Mouse (Mus musculus) hindbrain, embryonic 11.5 days (tissue): ENCODE measurements around the gene Slc7a11. TPM values are rescaled to one million over a fixed set of nuclear protein-coding genes. Genes with fewer than 3 reads are reported as not detected.

ENCODE experiments used
- ATAC-seq: fragments of 200-750 bp; cut with Nextera tagmentation; 2 replicates; pipeline ENCODE4 v1.8.0; 2017; ENCODE audit warnings: mild to moderate bottlenecking, moderate TSS enrichment, moderate library complexity; ENCODE audit not compliant: low FRiP score
- DNase-seq: peaks from one replicate; pipeline ENCODE4 v3.0.0-alpha.2; 2015; ENCODE audit warnings: low spot score
- H3K27ac ChIP-seq: fragments of 300-500 bp; sonication (generic); 2 replicates; pipeline ENCODE4 v1.5.1; 2014; ENCODE audit warnings: mild to moderate bottlenecking, low read depth, low read length
- H3K27me3 ChIP-seq: fragments of 300-500 bp; sonication (generic); 2 replicates; pipeline ENCODE4 v1.6.1; 2014; ENCODE audit warnings: mild to moderate bottlenecking, low read length, moderate library complexity, mixed read lengths; ENCODE audit not compliant: control insufficient read depth, insufficient read depth
- H3K36me3 ChIP-seq: fragments of 300-500 bp; sonication (generic); 2 replicates; pipeline ENCODE4 v1.6.1; 2014; ENCODE audit warnings: mild to moderate bottlenecking, low read length, moderate library complexity, mixed read lengths; ENCODE audit not compliant: control insufficient read depth, insufficient read depth
- H3K4me1 ChIP-seq: fragments of 300-500 bp; sonication (generic); replicated peaks from 2 replicates; pipeline ENCODE4 v1.6.1; 2014; ENCODE audit warnings: low read length, mixed read lengths; ENCODE audit not compliant: control insufficient read depth, insufficient read depth
- H3K4me2 ChIP-seq: fragments of 300-500 bp; sonication (generic); replicated peaks from 2 replicates; pipeline ENCODE4 v1.6.1; 2014; ENCODE audit warnings: mild to moderate bottlenecking, low read depth, low read length
- H3K4me3 ChIP-seq: fragments of 300-500 bp; sonication (generic); 2 replicates; pipeline ENCODE4 v1.5.1; 2014; ENCODE audit warnings: low read depth, low read length
- H3K9ac ChIP-seq: fragments of 300-500 bp; sonication (generic); 2 replicates; pipeline ENCODE4 v1.6.1; 2014; ENCODE audit warnings: low read depth, low read length
- H3K9me3 ChIP-seq: fragments of 300-500 bp; sonication (generic); 2 replicates; pipeline ENCODE4 v1.6.1; 2016; ENCODE audit warnings: low read length; ENCODE audit not compliant: control insufficient read depth
- WGBS: fragments of 180-500 bp; shearing (Covaris S2); extraction: QIAGEN DNeasy Blood & Tissue Kit; methylation state at CpG from one replicate; pipeline ENCODE4 v1.1.7; 2014; 5-methylcytosine and 5-hydroxymethylcytosine counted together
- polyA plus RNA-seq: library from polyadenylated mRNA; unstranded; fragments of >200 nt; fragmentation: Nextera tagmentation; extraction: Ambion mirVana; gene quantifications from 2 replicates; pipeline ENCODE4 v1.2.1, GENCODE M21; 2014

Slc7a11 gene
- polyA plus RNA-seq, 1 experiment from 2014 or later = 0.26 TPM

DNA sequence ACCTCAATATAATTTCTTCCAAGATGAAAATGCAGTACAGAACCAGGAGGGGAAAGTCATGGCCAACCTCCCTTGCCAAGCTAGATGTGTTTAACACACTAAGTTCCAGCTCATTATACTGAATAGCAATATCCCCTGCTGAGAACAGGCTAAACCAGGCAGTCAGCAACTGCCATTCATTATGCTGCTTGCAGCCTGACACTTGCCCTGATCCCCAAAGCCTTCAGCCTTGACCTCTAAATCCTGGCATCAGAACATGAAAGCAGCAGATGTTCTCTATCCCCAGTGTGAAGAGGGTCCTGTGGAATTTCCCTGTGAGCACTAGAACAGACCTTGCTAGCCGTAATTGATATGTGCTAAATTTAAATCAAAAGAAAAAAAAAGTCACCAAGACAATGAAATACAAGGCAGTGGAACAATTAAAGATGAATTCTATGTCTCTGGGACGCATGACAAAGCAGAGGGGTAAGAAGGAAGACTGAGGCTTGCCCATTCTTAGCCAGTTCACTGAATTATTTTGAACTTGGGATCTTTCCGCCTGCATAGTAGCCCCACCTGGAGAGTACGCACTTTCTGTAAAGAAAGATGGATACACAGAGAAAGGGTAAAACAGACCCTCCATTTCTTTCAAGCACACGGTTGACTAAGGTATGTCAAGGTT, 56.7 kb downstream of the Slc7a11 start:
- Histone ChIP-seq H3K27ac (no peak overlapping the region), H3K4me3 (no peak overlapping the region), H3K4me1 (0 out of 2 replicates have a peak, but pooled peaks cover 3% of the 10 kb centered on the region), H3K4me2 (no peak overlapping the region), H3K9ac (no peak overlapping the region), H3K27me3 (no peaks in the 10 kb centered on the region), H3K36me3 (no peaks in the 10 kb centered on the region), H3K9me3 (no peaks in the 10 kb centered on the region)
- ATAC-seq (peak; percentile 62), DNase-seq (peak; percentile 33)
- WGBS = 54% methylated on average over 5 of the region's 5 CpGs

DNA sequence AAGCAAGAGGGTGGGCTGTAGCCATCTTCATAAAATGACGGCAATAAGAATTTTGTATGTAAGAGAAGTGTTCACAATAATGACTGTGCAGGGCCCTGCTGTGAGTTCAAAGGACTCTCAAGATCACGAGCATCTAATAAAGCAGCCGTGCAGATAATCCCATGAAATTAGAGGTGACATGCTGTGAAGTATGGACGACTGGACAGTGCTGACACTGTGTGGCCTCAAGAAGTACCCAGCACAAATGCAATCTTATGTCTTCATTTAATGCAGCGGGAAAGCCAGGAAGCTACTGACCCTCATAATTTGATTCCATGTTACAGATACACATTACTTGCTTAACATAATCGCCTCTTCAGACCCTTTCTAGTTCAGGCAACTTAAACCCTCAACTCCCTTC, 57.3 kb downstream of the Slc7a11 start:
- Histone ChIP-seq H3K27ac (no peak overlapping the region), H3K4me2 (no peak overlapping the region), H3K36me3 (no peaks in the 10 kb centered on the region), H3K4me3 (no peak overlapping the region), H3K9me3 (no peaks in the 10 kb centered on the region), H3K4me1 (0 out of 2 replicates have a peak, but pooled peaks cover 3% of the 10 kb centered on the region), H3K27me3 (no peaks in the 10 kb centered on the region), H3K9ac (no peak overlapping the region)
- DNase-seq (no peak), ATAC-seq (no peak)
- 42% methylated on average over 6 of the region's 6 CpGs for WGBS

DNA sequence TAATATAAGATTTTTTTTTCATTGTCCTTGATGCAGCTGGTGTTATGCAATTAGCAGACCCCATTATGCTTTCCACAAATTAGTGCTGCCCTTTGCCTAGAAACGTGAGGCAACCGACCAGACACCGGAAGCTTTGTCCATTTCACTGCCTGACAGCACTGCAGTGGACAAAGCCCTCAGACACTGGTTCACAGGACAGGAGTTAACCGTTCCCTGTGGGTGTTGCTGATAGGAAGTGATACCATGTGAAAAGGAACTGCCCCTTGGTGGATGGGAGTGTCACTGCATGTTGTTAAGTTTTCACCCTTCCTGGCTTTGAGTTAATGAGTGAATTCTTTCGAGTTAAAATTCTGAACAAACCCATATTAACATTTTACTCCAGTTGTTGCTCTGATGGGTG, 60.7 kb downstream of the Slc7a11 start:
- Histone ChIP-seq H3K4me2 (no peak overlapping the region), H3K9ac (no peak overlapping the region), H3K4me1 (0 out of 2 replicates have a peak, but pooled peaks cover 3% of the 10 kb centered on the region), H3K36me3 (no peaks in the 10 kb centered on the region), H3K27me3 (no peaks in the 10 kb centered on the region), H3K9me3 (no peaks in the 10 kb centered on the region), H3K27ac (no peak overlapping the region), H3K4me3 (no peak overlapping the region)
- ATAC-seq (peak; percentile 45; the same call in 1 of the 2 replicates), DNase-seq (peak; percentile 35)
- 32% methylated on average over 5 of the region's 5 CpGs for WGBS

DNA sequence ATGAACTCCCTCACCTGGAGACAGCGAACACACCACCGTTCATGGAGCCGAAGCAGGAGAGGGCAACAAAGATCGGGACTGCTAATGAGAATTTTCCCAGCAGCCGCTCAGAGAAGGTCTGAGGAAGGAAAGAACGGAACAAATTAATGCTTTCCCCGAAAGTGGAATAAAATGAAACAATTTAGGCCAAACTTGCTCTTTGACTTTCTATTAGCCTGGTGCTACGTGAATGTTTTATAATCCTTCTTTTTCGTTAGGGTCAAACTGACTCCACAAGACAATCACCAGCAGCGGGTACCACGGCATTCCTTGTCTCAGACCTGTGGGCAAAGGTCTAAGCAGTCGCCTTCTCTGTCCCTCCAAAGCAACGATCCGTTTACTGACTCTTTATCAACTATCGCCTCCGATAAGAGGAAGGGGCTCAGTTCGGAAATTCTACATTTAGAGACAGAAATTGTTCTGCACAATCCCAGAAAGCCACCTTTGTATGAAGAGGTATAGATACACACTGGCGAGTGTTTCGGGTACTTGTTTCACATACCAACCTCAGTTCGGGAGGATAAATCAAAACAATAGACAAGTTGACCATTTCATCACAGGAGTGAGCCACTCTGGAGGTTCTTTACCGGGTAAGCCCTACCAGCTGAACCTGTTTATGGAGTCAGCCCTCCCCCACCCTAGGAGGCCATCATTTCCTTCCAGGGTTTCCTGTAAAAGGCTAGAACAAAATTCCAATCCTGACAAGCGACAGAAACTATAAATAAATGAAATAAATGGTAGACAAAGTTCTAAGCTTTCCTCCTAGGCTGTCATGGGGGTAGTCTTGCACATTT, 61.3 kb downstream of the Slc7a11 start:
- ATAC-seq (peak; percentile 56; the same call in 1 of the 2 replicates), DNase-seq (peak; percentile 45)
- Histone ChIP-seq H3K9me3 (no peaks in the 10 kb centered on the region), H3K4me2 (no peak overlapping the region; the same call in 1 of the 2 replicates), H3K4me1 (0 out of 2 replicates have a peak, but pooled peaks cover 3% of the 10 kb centered on the region), H3K9ac (no peak overlapping the region), H3K27me3 (no peaks in the 10 kb centered on the region), H3K36me3 (no peaks in the 10 kb centered on the region), H3K27ac (no peak overlapping the region), H3K4me3 (peak overlapping the region; percentile 25)
- 45% methylated on average over 22 of the region's 22 CpGs for WGBS

DNA sequence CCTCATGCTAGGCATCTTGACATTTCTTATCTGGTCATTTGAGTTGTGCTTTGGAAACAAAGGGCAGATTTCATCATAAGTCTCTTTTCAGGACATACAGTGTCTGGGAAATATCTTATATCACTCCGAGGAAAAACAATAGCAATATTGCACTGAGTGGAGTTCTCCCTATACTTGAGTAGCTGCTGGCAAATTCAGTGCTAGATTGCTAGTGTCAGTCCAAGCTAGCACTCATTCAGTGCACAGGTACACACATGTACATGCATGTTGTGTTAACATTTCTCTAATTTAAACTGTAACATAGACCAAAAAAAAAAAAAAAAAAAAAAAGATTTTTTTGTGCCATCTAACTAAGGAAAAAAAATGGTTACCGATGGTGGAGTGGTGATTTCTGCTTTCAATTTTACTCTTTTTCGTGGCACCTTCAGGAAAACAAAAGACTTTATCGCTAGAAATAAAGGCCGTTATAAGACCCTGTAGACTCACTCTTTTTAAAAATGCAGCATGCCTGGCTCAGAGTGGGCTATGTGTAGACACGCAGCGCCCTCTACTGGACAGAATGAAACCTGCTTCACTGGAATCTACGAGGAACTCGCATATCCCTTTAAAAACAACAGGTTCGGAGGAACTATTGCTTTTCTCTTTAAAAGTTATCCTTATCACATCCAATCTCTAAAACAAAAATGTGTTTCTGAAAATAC, 62.1 kb downstream of the Slc7a11 start:
- Histone ChIP-seq H3K9me3 (no peaks in the 10 kb centered on the region), H3K4me3 (peak overlapping the region; percentile 25), H3K27ac (no peak overlapping the region), H3K9ac (no peak overlapping the region), H3K27me3 (no peaks in the 10 kb centered on the region), H3K36me3 (no peaks in the 10 kb centered on the region), H3K4me2 (no peak overlapping the region; the same call in 1 of the 2 replicates), H3K4me1 (no peaks in the 10 kb centered on the region)
- WGBS = 20% methylated on average over 10 of the region's 10 CpGs
- ATAC-seq (peak; percentile 84), DNase-seq (peak; percentile 92)

DNA sequence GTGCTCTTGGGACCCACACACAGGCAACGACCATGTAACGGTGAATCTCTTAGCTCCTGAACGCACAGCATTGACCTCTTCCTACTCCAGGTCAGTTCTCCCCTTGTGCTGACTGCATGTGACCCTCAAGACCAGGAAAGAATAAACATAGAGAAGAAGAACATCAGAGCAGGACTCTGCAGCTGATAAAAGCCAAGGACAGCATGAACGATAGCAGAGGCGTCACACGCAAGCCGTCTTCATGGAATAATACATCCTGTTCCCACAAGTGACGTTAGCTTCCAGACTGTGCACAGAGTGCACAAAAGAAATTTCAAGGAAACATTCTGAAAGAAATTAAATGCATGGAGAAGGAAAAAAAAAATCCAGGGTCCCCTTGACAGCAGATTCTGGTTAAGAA, 63.5 kb downstream of the Slc7a11 start:
- H3K4me3 ChIP-seq = no peak overlapping the region

DNA sequence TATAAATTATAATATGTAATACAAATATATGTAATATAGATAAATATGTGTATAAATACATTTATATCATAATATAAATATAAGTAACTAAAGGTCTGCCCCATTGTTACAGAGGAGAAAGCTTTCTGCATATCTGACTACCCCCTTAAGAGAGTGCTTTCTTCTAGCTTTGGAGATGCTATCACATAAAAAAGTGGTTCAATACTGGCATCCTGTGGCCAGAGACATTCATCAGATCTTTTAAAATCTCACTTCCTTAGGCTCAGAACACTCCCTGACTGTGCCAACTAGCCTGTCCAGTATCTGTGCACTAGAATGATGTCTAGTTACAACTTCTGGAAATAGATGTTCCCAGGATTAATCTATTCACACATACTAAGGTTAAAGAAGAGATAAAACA, 67.9 kb downstream of the Slc7a11 start:
- Histone ChIP-seq H3K27me3 (no peaks in the 10 kb centered on the region), H3K36me3 (no peaks in the 10 kb centered on the region), H3K9ac (no peak overlapping the region), H3K4me1 (no peaks in the 10 kb centered on the region), H3K4me2 (no peak overlapping the region), H3K27ac (no peak overlapping the region), H3K9me3 (no peaks in the 10 kb centered on the region), H3K4me3 (no peak overlapping the region)
- ATAC-seq = no peak
- DNase-seq = no peak

More for the DNA sequence above, 63.5 kb downstream of the Slc7a11 start:
- no peak overlapping the region for H3K27ac ChIP-seq
- H3K4me1 ChIP-seq = no peaks in the 10 kb centered on the region
- H3K4me2 ChIP-seq = no peak overlapping the region
- 64% methylated on average over 8 of the region's 8 CpGs for WGBS
- H3K36me3 ChIP-seq = no peaks in the 10 kb centered on the region
- H3K27me3 ChIP-seq = no peaks in the 10 kb centered on the region
- H3K9ac ChIP-seq = no peak overlapping the region
- DNase-seq = no peak
- H3K9me3 ChIP-seq = no peaks in the 10 kb centered on the region
- ATAC-seq = no peak

DNA sequence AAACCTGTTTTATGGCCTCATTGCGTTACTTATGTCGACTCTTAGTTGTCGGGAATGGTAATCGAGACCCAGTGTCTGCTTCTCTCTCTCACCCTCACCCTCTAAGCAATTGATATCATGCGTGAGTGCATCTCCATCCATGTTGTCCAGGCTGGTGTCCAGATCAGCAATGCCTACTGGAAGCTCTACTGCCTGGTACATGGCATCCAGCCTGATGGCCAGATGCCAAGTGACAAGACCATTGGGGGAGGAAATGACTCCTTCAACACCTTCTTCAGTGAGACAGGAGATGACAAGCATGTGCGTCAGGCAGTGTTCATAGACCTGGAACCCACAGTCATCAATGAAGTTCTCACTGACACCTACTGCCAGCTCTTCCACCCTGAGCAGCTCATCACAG, 73.6 kb downstream of the Slc7a11 start:
- 92% methylated on average over 6 of the region's 6 CpGs for WGBS
- H3K9me3 ChIP-seq = no peaks in the 10 kb centered on the region
- H3K36me3 ChIP-seq = no peaks in the 10 kb centered on the region
- no peaks in the 10 kb centered on the region for H3K27me3 ChIP-seq
- H3K4me3 ChIP-seq = no peak overlapping the region
- no peak overlapping the region for H3K27ac ChIP-seq
- H3K4me2 ChIP-seq = no peak overlapping the region
- no peak for DNase-seq
- no peaks in the 10 kb centered on the region for H3K4me1 ChIP-seq
- H3K9ac ChIP-seq = no peak overlapping the region
- no peak for ATAC-seq
